Comparison of ENCODE assay signal across 8 mouse cellular contexts in the genomic region with DNA sequence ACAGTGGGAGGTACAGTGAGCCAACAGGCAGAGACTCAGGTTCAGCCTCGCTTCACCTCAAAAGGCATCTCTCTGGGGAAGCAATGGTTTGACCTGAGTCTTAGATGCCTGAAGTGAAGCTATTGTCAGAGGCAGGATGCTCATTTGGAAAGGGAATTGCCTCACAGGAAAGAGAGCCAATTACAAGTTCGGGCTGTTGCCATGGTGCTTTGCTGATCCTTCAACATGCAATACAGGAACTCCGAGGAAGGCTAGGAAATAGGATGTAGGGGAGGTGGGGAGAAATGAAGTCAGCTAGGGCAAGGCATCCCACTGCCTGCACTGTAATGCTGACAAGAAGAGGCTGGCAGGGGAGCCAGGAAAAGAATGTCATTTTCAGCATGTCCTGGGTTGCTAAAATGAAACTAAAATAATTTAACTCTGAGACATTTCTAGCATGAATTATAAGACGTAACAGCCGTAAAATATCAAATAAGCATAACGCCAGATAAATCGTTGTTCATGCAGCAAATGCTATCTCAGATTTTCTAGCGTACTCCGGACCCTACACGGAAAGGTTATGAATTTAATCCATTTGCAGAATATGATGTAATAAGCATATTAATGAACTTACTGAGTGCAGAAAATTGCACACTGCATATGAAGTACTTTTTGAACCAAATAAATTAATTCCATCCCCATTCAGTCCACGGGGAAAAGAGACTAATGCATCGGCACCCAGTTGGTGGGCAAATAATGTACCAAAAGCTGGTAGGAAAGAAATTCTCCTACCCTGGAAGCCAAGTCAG.
DNase-seq lines count a peak whose midpoint lies in the region; ATAC-seq and TF ChIP-seq lines count a peak whose summit lies in the region.

No protein-coding gene starts in this region.

- peak overlapping the region; percentile 66 for H3K4me2 ChIP-seq in hindbrain, embryonic 15.5 days
- H3K4me2 ChIP-seq in stomach, embryonic 14.5 days (replicated peaks; ENCODE audit: low read depth, low read length), result peak overlapping the region; percentile 47

- TF ChIP-seq POLR2A in testis, adult 2 months (IDR thresholded peaks at IDR 0.05; ENCODE audit: control insufficient read depth, low read depth, low read length), result no peak

- H3K4me1 ChIP-seq in testis, adult 2 months (ENCODE audit: control insufficient read depth, insufficient read depth, low read length), result peaks cover 3% of the 10 kb centered on the region
- peaks cover 55% of the 10 kb centered on the region for H3K4me1 ChIP-seq in hindbrain, embryonic 15.5 days (replicated peaks)
- 0 out of 2 replicates have a peak, but pooled peaks cover 4% of the 10 kb centered on the region for H3K4me1 ChIP-seq in stomach, embryonic 14.5 days (ENCODE audit: control insufficient read depth, insufficient read depth, low read length)

- peak overlapping the region; percentile 25; the same call in 1 of the 2 replicates for H3K27ac ChIP-seq in testis, adult 2 months (ENCODE audit: control insufficient read depth, insufficient read depth, low read depth, low read length)
- H3K27ac ChIP-seq in hindbrain, embryonic 15.5 days (replicated peaks), result peak overlapping the region; percentile 89
- H3K27ac ChIP-seq in stomach, embryonic 14.5 days (ENCODE audit: low read length), result no peak overlapping the region

- no peaks in the 10 kb centered on the region for H3K36me3 ChIP-seq in testis, adult 2 months (ENCODE audit: control insufficient read depth, insufficient read depth, low read length)
- H3K36me3 ChIP-seq in hindbrain, embryonic 15.5 days, result no peaks in the 10 kb centered on the region
- no peaks in the 10 kb centered on the region for H3K36me3 ChIP-seq in stomach, embryonic 14.5 days (ENCODE audit: control insufficient read depth, insufficient read depth, low read length)

- no peaks in the 10 kb centered on the region for H3K9me3 ChIP-seq in hindbrain, embryonic 15.5 days
- H3K9me3 ChIP-seq in stomach, embryonic 14.5 days (ENCODE audit: control insufficient read depth, low read depth, low read length), result no peaks in the 10 kb centered on the region

- peak; percentile 59 for ATAC-seq in hindbrain, embryonic 15.5 days (ENCODE audit: low FRiP score, low read depth)
- ATAC-seq in stomach, embryonic 14.5 days (ENCODE audit: insufficient number of reproducible peaks, insufficient read depth, low FRiP score, low read depth), result no peak

- H3K4me3 ChIP-seq in testis, adult 2 months (ENCODE audit: control insufficient read depth, low read depth, low read length), result peak overlapping the region; percentile 43
- peak overlapping the region; percentile 42 for H3K4me3 ChIP-seq in hindbrain, embryonic 15.5 days
- H3K4me3 ChIP-seq in stomach, embryonic 14.5 days (ENCODE audit: low read depth, low read length), result peak overlapping the region; percentile 16; the same call in 1 of the 2 replicates

- no peaks in the 10 kb centered on the region for H3K27me3 ChIP-seq in testis, adult 2 months (ENCODE audit: control insufficient read depth, insufficient read depth, low read length)
- H3K27me3 ChIP-seq in hindbrain, embryonic 15.5 days, result no peaks in the 10 kb centered on the region
- no peaks in the 10 kb centered on the region for H3K27me3 ChIP-seq in stomach, embryonic 14.5 days (ENCODE audit: control insufficient read depth, insufficient read depth, low read length)

- TF ChIP-seq CTCF in testis, adult 2 months (IDR thresholded peaks at IDR 0.05; ENCODE audit: control insufficient read depth, insufficient read depth, insufficient replicate concordance, low read depth, low read length), result no peak

- 16% methylated on average over 12 of the region's 12 CpGs for WGBS in hindbrain, embryonic 15.5 days
- 39% methylated on average over 12 of the region's 12 CpGs for WGBS in stomach, embryonic 14.5 days

- peak overlapping the region; percentile 41; the same call in 1 of the 2 replicates for H3K9ac ChIP-seq in hindbrain, embryonic 15.5 days
- H3K9ac ChIP-seq in stomach, embryonic 14.5 days (replicated peaks; ENCODE audit: low read depth, low read length), result no peak overlapping the region

- DNase-seq in testis, postnatal 14 days (ENCODE audit: low spot score), result no peak
- peak; percentile 51 to 62 for DNase-seq in frontal cortex, postnatal 10 days (ENCODE audit: low spot score in 2 of 2)
- peak; percentile 52 to 68 for DNase-seq in left cerebral cortex, adult 18-20 months (ENCODE audit: low spot score in 2 of 2)
- peak; percentile 80 for DNase-seq in lung, postnatal 36 days
- DNase-seq in urinary bladder, postnatal 25 days (ENCODE audit: low spot score), result no peak

Comparison
In these comparisons a context has a peak if more than half of its experiments do, and no peak if none do; other contexts are left out.
1. DNase-seq: peak in frontal cortex, postnatal 10 days (2 of 2), left cerebral cortex, adult 18-20 months (2 of 2) and lung, postnatal 36 days (single experiment); none in testis, postnatal 14 days (single experiment) and urinary bladder, postnatal 25 days (single experiment).
2. Peak in every context shown above with its lines, with median percentiles within 50 percentile points of each other: H3K4me3 ChIP-seq.